Mouse (Mus musculus): ENCODE data around the gene Pkd1l1. TPM values are rescaled to one million over a fixed set of nuclear protein-coding genes. Genes with fewer than 3 reads are reported as not detected.
A peak's percentile ranks its signal among the peaks of the same experiment; 100 is the strongest.

Gene Pkd1l1
- polyA plus RNA-seq, 1 experiment, result 0.82 TPM

- no peak overlapping the region for H3K27ac ChIP-seq (ENCODE audit: insufficient read depth, low read length)
- H3K9me3 ChIP-seq (replicated peaks; ENCODE audit: control insufficient read depth, insufficient read depth, low read length, poor library complexity, severe bottlenecking), result peaks cover 10% of the 10 kb centered on the region
- TF ChIP-seq CTCF (IDR thresholded peaks at IDR 0.05; ENCODE audit: low read depth, low read length) (no peak), EP300 (IDR thresholded peaks at IDR 0.05; ENCODE audit: insufficient read depth, low read depth, low read length) (no peak), POLR2A (IDR thresholded peaks at IDR 0.05; ENCODE audit: insufficient read depth, low read length) (no peak)
- no peak overlapping the region for H3K9ac ChIP-seq (ENCODE audit: low read depth, poor library complexity, severe bottlenecking)
- H3K27me3 ChIP-seq (ENCODE audit: control insufficient read depth, insufficient read depth, low read length, poor library complexity, severe bottlenecking), result no peaks in the 10 kb centered on the region
- H3K4me1 ChIP-seq (ENCODE audit: control insufficient read depth, insufficient read depth, low read length), result peaks cover 6% of the 10 kb centered on the region
- H3K4me3 ChIP-seq (ENCODE audit: low read depth, low read length), result no peak overlapping the region
- no peaks in the 10 kb centered on the region for H3K36me3 ChIP-seq (ENCODE audit: control insufficient read depth, insufficient read depth, low read length, poor library complexity, severe bottlenecking)
Observed at GRCm38 (mm10) chr11:8814097-8814790, 158.8 kb downstream of the Pkd1l1 start.

DNA sequence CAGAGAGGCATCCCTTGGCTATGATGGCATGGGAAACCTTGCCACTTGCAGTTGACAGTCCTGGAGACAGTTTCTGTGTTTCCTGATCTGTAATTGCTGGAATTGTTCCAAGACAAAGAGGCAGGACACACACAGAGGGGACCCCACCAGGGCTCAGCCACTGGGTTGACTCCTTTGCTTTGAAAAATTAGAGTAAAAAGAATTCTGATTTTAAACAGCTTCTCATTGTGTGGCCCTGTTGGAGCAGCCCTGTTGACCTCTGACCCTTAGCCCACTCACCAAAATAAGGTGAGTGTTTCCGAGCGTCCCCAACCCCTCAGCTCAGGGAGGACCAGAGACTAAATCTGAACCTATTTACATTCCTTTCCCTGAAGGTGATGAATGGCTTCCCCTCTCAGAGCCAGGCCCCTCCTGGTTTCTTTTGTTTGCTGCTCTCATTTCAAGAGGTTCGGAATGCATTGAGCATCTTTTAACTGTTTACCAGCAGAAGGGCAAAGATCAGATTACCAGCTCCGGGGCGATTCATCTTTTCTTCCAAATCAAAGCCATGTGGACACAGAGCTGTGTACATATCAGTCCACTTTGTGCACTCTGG lies 161.5 kb downstream of the Pkd1l1 start:
- peak overlapping the region; percentile 82; the same call in 1 of the 2 replicates for H3K27ac ChIP-seq (ENCODE audit: insufficient read depth, low read length)

DNA sequence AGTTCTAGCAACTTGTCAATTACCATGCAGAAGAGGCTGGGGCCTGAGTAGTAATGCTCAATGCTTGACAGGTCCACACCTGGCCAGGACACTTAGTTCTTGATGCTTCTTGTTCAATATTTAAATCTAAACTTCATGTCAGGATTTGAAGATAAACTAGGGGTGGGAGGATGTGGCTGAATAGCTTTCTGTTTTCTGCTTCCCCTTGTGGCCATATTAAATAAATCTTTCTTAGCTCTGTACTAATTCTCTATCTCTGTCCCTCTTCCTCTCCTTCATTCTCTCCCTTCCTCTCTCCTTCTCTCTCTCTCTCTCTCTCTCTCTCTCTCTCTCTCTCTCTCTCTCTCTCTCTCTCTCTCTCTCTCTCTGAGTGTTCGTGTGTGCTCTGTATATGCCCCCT lies 163.4 kb downstream of the Pkd1l1 start:
- Histone ChIP-seq H3K36me3 (ENCODE audit: control insufficient read depth, insufficient read depth, low read length, poor library complexity, severe bottlenecking) (no peaks in the 10 kb centered on the region), H3K9me3 (replicated peaks; ENCODE audit: control insufficient read depth, insufficient read depth, low read length, poor library complexity, severe bottlenecking) (peaks cover 8% of the 10 kb centered on the region; the same call in 1 of the 2 replicates), H3K27ac (ENCODE audit: insufficient read depth, low read length) (no peak overlapping the region), H3K4me1 (ENCODE audit: control insufficient read depth, insufficient read depth, low read length) (peaks cover 6% of the 10 kb centered on the region), H3K4me3 (ENCODE audit: low read depth, low read length) (no peak overlapping the region), H3K27me3 (ENCODE audit: control insufficient read depth, insufficient read depth, low read length, poor library complexity, severe bottlenecking) (no peaks in the 10 kb centered on the region), H3K9ac (ENCODE audit: low read depth, poor library complexity, severe bottlenecking) (no peak overlapping the region)
- TF ChIP-seq POLR2A (IDR thresholded peaks at IDR 0.05; ENCODE audit: insufficient read depth, low read length) (no peak), CTCF (IDR thresholded peaks at IDR 0.05; ENCODE audit: low read depth, low read length) (no peak)

More for the DNA sequence above, 161.5 kb downstream of the Pkd1l1 start:
- Histone ChIP-seq H3K9me3 (replicated peaks; ENCODE audit: control insufficient read depth, insufficient read depth, low read length, poor library complexity, severe bottlenecking) (peaks cover 10% of the 10 kb centered on the region), H3K4me3 (ENCODE audit: low read depth, low read length) (no peak overlapping the region), H3K36me3 (ENCODE audit: control insufficient read depth, insufficient read depth, low read length, poor library complexity, severe bottlenecking) (no peaks in the 10 kb centered on the region), H3K4me1 (ENCODE audit: control insufficient read depth, insufficient read depth, low read length) (peaks cover 6% of the 10 kb centered on the region), H3K27me3 (ENCODE audit: control insufficient read depth, insufficient read depth, low read length, poor library complexity, severe bottlenecking) (no peaks in the 10 kb centered on the region), H3K9ac (ENCODE audit: low read depth, poor library complexity, severe bottlenecking) (no peak overlapping the region)
- no peak for TF ChIP-seq EP300 (IDR thresholded peaks at IDR 0.05; ENCODE audit: insufficient read depth, low read depth, low read length)
- TF ChIP-seq POLR2A (IDR thresholded peaks at IDR 0.05; ENCODE audit: insufficient read depth, low read length), result no peak
- no peak for TF ChIP-seq CTCF (IDR thresholded peaks at IDR 0.05; ENCODE audit: low read depth, low read length)

- Histone ChIP-seq H3K9ac (ENCODE audit: low read depth, poor library complexity, severe bottlenecking) (no peak overlapping the region), H3K36me3 (ENCODE audit: control insufficient read depth, insufficient read depth, low read length, poor library complexity, severe bottlenecking) (no peaks in the 10 kb centered on the region), H3K9me3 (replicated peaks; ENCODE audit: control insufficient read depth, insufficient read depth, low read length, poor library complexity, severe bottlenecking) (no peaks in the 10 kb centered on the region), H3K4me1 (ENCODE audit: control insufficient read depth, insufficient read depth, low read length) (peaks cover 6% of the 10 kb centered on the region), H3K27ac (ENCODE audit: insufficient read depth, low read length) (no peak overlapping the region), H3K27me3 (ENCODE audit: control insufficient read depth, insufficient read depth, low read length, poor library complexity, severe bottlenecking) (no peaks in the 10 kb centered on the region), H3K4me3 (ENCODE audit: low read depth, low read length) (no peak overlapping the region)
- TF ChIP-seq POLR2A (IDR thresholded peaks at IDR 0.05; ENCODE audit: insufficient read depth, low read length), result no peak
- no peak for TF ChIP-seq EP300 (IDR thresholded peaks at IDR 0.05; ENCODE audit: insufficient read depth, low read depth, low read length)
- TF ChIP-seq CTCF (IDR thresholded peaks at IDR 0.05; ENCODE audit: low read depth, low read length), result no peak
Observed at GRCm38 (mm10) chr11:8807009-8807408, 166.1 kb downstream of the Pkd1l1 start.

DNA sequence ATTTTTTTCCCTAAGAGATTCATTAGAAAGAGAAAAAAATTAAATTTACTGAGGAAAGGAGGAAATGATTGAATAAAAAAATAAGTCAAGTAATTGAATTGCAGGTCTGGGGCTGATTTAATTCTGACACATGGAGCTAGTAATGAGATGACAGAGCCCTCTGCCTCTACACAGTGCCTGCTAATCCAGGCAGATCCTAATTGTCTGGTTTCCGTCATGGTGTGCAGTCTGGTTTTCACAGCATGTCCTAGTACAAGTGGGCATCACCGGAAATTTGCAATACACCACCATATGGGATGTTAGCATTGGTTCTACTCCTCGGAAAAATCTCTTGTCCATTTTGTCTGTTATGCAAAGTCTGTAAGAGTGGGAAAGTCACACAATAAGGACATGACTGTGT lies 168.9 kb downstream of the Pkd1l1 start:
- H3K27me3 ChIP-seq (ENCODE audit: control insufficient read depth, insufficient read depth, low read length, poor library complexity, severe bottlenecking), result no peaks in the 10 kb centered on the region
- H3K27ac ChIP-seq (ENCODE audit: insufficient read depth, low read length), result no peak overlapping the region
- H3K36me3 ChIP-seq (ENCODE audit: control insufficient read depth, insufficient read depth, low read length, poor library complexity, severe bottlenecking), result no peaks in the 10 kb centered on the region
- H3K9ac ChIP-seq (ENCODE audit: low read depth, poor library complexity, severe bottlenecking), result no peak overlapping the region
- no peak for TF ChIP-seq CTCF (IDR thresholded peaks at IDR 0.05; ENCODE audit: low read depth, low read length)
- TF ChIP-seq EP300 (IDR thresholded peaks at IDR 0.05; ENCODE audit: insufficient read depth, low read depth, low read length), result no peak
- no peak for TF ChIP-seq POLR2A (IDR thresholded peaks at IDR 0.05; ENCODE audit: insufficient read depth, low read length)
- H3K4me1 ChIP-seq (ENCODE audit: control insufficient read depth, insufficient read depth, low read length), result no peaks in the 10 kb centered on the region
- H3K9me3 ChIP-seq (replicated peaks; ENCODE audit: control insufficient read depth, insufficient read depth, low read length, poor library complexity, severe bottlenecking), result no peaks in the 10 kb centered on the region
- H3K4me3 ChIP-seq (ENCODE audit: low read depth, low read length), result no peak overlapping the region

DNA sequence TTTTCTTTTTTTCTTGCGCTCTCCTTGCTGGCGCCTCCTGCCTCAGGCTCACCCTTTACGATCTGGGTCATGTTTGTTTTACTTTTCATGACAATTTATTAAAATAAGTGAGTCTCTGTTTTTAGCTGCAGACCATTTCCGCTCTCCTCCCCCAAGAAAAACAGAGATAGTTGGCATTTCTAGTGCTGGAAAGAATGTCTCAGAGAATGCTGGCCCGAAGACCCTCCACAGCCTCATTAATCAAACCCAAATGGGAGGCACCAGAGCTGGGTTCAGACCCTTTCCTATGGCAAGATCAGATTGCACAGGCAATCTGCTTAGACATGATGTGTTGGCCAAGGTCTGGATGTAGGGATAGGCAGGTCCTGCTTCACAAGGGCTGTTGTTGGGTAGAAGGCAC lies 175.6 kb downstream of the Pkd1l1 start:
- Histone ChIP-seq H3K9ac (ENCODE audit: low read depth, poor library complexity, severe bottlenecking) (no peak overlapping the region), H3K27ac (ENCODE audit: insufficient read depth, low read length) (no peak overlapping the region), H3K36me3 (ENCODE audit: control insufficient read depth, insufficient read depth, low read length, poor library complexity, severe bottlenecking) (no peaks in the 10 kb centered on the region), H3K4me1 (ENCODE audit: control insufficient read depth, insufficient read depth, low read length) (peaks cover 3% of the 10 kb centered on the region), H3K4me3 (ENCODE audit: low read depth, low read length) (no peak overlapping the region), H3K9me3 (replicated peaks; ENCODE audit: control insufficient read depth, insufficient read depth, low read length, poor library complexity, severe bottlenecking) (no peaks in the 10 kb centered on the region), H3K27me3 (ENCODE audit: control insufficient read depth, insufficient read depth, low read length, poor library complexity, severe bottlenecking) (no peaks in the 10 kb centered on the region)
- TF ChIP-seq EP300 (IDR thresholded peaks at IDR 0.05; ENCODE audit: insufficient read depth, low read depth, low read length) (no peak), POLR2A (IDR thresholded peaks at IDR 0.05; ENCODE audit: insufficient read depth, low read length) (no peak), CTCF (IDR thresholded peaks at IDR 0.05; ENCODE audit: low read depth, low read length) (no peak)

All from ES-Bruce4 (cell line).